Mouse (Mus musculus) bone marrow, adult 2 months (tissue): ENCODE results near the gene Morc2a.

Experiments used
- CTCF ChIP-seq: fragments of 200-500 bp; IDR thresholded peaks from 2 replicates; pipeline ENCODE4 v1.5.1; 2011; ENCODE audit warnings: low read length, control low read depth; ENCODE audit not compliant: control insufficient read depth, insufficient read depth
- POLR2A ChIP-seq: fragments of 200-500 bp; IDR thresholded peaks from 2 replicates; pipeline ENCODE4 v1.6.1; 2011; ENCODE audit warnings: low read depth, mild to moderate bottlenecking, control low read depth, low read length, borderline replicate concordance; ENCODE audit not compliant: control insufficient read depth

DNA sequence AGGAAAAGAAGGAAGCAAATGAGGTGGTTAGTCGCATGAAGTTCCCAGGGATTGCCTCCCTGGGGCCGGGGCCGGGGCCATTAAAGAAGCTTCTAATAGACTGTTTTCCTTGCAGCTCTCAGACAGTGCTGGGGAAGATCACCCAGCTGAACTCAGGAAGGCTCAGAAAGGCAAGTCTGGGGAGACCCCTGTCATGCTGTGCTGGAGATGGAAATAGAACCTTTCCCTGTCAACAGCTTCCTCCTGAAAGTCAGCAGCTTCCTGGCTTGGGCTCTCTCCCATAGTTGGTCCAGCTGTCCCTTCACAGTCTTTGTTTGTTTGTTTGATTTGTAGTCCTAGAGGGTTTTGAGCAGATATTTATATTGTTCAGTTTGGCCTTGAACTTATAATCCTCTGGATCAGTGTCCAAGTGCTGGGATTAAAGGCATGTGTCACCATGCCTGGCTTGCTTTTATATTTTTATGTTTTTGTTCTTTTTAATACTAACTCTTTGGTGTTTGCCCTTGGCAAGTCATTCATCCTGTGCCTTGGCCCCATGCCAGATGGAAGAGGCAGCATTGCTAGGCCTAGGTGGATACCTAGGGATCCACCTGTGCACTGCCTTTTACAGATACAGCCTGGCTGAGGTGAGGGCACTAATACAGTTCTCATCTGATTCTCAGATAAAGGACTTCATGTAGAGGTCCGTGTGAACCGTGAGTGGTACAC, 35.9 kb downstream of the Morc2a start:
- no peak for TF ChIP-seq CTCF
- no peak for TF ChIP-seq POLR2A
